Mouse (Mus musculus): ENCODE data around the gene Relt.

Relt gene

GRCm38 (mm10) chr7:100876293-100876692 lies 13.0 kb upstream of the Relt start:
- no peak for DNase-seq (ENCODE audit: low read depth in 2 of 2, low spot score in 2 of 2)

GRCm38 (mm10) chr7:100875822-100876221 lies 12.6 kb upstream of the Relt start:
- no peak for DNase-seq (ENCODE audit: low read depth in 2 of 2, low spot score in 2 of 2)

GRCm38 (mm10) chr7:100873197-100873596 lies 10.0 kb upstream of the Relt start:
- DNase-seq (ENCODE audit: low read depth in 2 of 2, low spot score in 2 of 2): no peak

GRCm38 (mm10) chr7:100871892-100872291 lies 8.6 kb upstream of the Relt start:
- DNase-seq (ENCODE audit: low read depth in 2 of 2, low spot score in 2 of 2): no peak

- DNase-seq (ENCODE audit: low read depth in 2 of 2, low spot score in 2 of 2): no peak
Measured at GRCm38 (mm10) chr7:100871355-100871754, 8.1 kb upstream of the Relt start.

GRCm38 (mm10) chr7:100869877-100870629 lies 6.8 kb upstream of the Relt start:
- no peak for DNase-seq (ENCODE audit: low read depth in 2 of 2, low spot score in 2 of 2)

- no peak for DNase-seq (ENCODE audit: low read depth in 2 of 2, low spot score in 2 of 2)
Measured at GRCm38 (mm10) chr7:100868551-100868950, 5.3 kb upstream of the Relt start.

- no peak for DNase-seq (ENCODE audit: low read depth in 2 of 2, low spot score in 2 of 2)
Measured at GRCm38 (mm10) chr7:100867561-100867960, 4.3 kb upstream of the Relt start.

- peak; percentile 69 to 77 for DNase-seq (ENCODE audit: low read depth in 2 of 2, low spot score in 2 of 2)
Measured at GRCm38 (mm10) chr7:100866675-100867074, 3.4 kb upstream of the Relt start.

GRCm38 (mm10) chr7:100862353-100862752 lies 893 bp downstream of the Relt start:
- DNase-seq (ENCODE audit: low read depth in 2 of 2, low spot score in 2 of 2): no peak

GRCm38 (mm10) chr7:100861209-100861608 lies 2.0 kb downstream of the Relt start:
- DNase-seq (ENCODE audit: low read depth in 2 of 2, low spot score in 2 of 2): no peak

GRCm38 (mm10) chr7:100860450-100860849 lies 2.8 kb downstream of the Relt start:
- DNase-seq (ENCODE audit: low read depth in 2 of 2, low spot score in 2 of 2): no peak

GRCm38 (mm10) chr7:100855795-100856573 lies 7.3 kb downstream of the Relt start:
- peak; percentile 58 to 66 for DNase-seq (ENCODE audit: low read depth in 2 of 2, low spot score in 2 of 2)

GRCm38 (mm10) chr7:100855300-100855699 lies 7.9 kb downstream of the Relt start:
- DNase-seq (ENCODE audit: low read depth in 2 of 2, low spot score in 2 of 2): no peak

- no peak for DNase-seq (ENCODE audit: low read depth in 2 of 2, low spot score in 2 of 2)
Measured at GRCm38 (mm10) chr7:100854861-100855260, 8.4 kb downstream of the Relt start.

- no peak for DNase-seq (ENCODE audit: low read depth in 2 of 2, low spot score in 2 of 2)
Measured at GRCm38 (mm10) chr7:100854137-100854814, 9.0 kb downstream of the Relt start.

- no peak for DNase-seq (ENCODE audit: low read depth in 2 of 2, low spot score in 2 of 2)
Measured at GRCm38 (mm10) chr7:100853396-100853795, 9.8 kb downstream of the Relt start.

GRCm38 (mm10) chr7:100851481-100852356 lies 11.5 kb downstream of the Relt start:
- DNase-seq (ENCODE audit: low read depth in 2 of 2, low spot score in 2 of 2): no peak

- no peak for DNase-seq (ENCODE audit: low read depth in 2 of 2, low spot score in 2 of 2)
Measured at GRCm38 (mm10) chr7:100849508-100849907, 13.7 kb downstream of the Relt start.

GRCm38 (mm10) chr7:100848744-100849143 lies 14.5 kb downstream of the Relt start:
- peak; percentile 56 to 65 for DNase-seq (ENCODE audit: low read depth in 2 of 2, low spot score in 2 of 2)

GRCm38 (mm10) chr7:100847131-100847530 lies 16.1 kb downstream of the Relt start:
- DNase-seq (ENCODE audit: low read depth in 2 of 2, low spot score in 2 of 2): no peak
